Mouse (Mus musculus): ENCODE results near the gene Rgs19.

GRCm38 (mm10) chr2:181671984-181672383, 21.8 kb downstream of the Rgs19 start:
- TF ChIP-seq CTCF (IDR thresholded peaks at IDR 0.05; ENCODE audit: control insufficient read depth, insufficient read depth, insufficient replicate concordance, low read depth, low read length) (no peak), POLR2A (IDR thresholded peaks at IDR 0.05; ENCODE audit: control insufficient read depth, low read depth, low read length) (no peak)

All from testis, adult 2 months (tissue).